Mouse (Mus musculus): ENCODE data around the gene Copb2. TPM values are rescaled to one million over a fixed set of nuclear protein-coding genes. Genes with fewer than 3 reads are reported as not detected.

Gene Copb2
- polyA plus RNA-seq, 1 experiment from 2014 or later = 132 TPM

DNA sequence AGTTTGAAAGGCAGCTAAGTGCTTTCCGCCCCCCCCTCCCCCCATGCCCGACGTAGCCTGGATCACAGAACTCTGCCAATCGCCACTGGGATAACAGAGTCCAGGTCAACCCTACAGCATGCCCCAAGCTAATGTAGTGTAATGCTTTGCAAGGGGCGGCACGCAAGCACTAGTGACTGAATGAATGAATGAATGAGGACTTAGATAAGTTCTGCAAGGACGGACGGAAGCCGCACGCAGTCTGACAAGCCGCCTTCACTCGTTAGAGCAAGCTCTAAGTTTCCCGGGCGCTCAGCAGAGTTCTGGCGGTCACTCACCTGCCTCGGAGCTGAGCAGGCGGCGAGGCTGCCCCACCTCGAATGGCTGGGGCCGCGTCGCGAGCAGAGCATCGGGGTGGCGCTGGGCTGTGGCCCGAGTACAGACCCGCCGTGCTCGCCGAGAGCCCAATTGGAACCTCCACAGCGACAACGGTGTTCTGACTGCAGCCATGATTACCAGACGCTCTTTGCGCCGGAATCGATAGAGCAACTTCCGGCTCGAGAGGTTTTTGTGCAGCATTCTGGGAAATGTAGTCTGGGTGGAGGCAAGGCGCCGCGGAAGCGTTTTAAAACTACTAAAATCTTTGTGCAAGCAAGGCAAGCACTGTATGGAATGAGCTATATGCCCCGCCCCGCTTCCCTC, 37.8 kb downstream of the Copb2 start, which contains the start of gene Mrps22:
TSS of gene Mrps22 (minus strand) at position 505 of the 681 bp plus-strand sequence.
- WGBS = under 1% methylated on average over 44 of the region's 44 CpGs
- peak within 1 kb of the TSS; percentile 67 to 81 for H3K4me3 ChIP-seq (ENCODE audit: control insufficient read depth in 1 of 2, insufficient read depth in 1 of 2, low read depth in 1 of 2, low read length in 2 of 2)
- H3K4me2 ChIP-seq (ENCODE audit: low read length) = peak within 1 kb of the TSS; percentile 70
- peak within 1 kb of the TSS; percentile 85 for H3K9ac ChIP-seq (ENCODE audit: low read length)
- peak; percentile 88 for ATAC-seq (ENCODE audit: insufficient number of reproducible peaks, insufficient read depth, low FRiP score, low read depth)
- H3K9me3 ChIP-seq (ENCODE audit: control insufficient read depth, low read length) = 0 out of 2 replicates have a peak, but pooled peaks cover 4% of the 10 kb centered on the region
- no peaks in the 10 kb centered on the region for H3K27me3 ChIP-seq (ENCODE audit: control insufficient read depth, insufficient read depth, low read length)
- 0 out of 4 replicates have a peak within 1 kb of the TSS, but pooled peaks of 1 of the 2 experiments have one; percentile 20 for H3K27ac ChIP-seq (replicated peaks in 1 of 2; ENCODE audit: control insufficient read depth in 1 of 2, insufficient read depth in 1 of 2, low read depth in 2 of 2, low read length in 2 of 2)
- peaks cover 0 to 12% of the 10 kb centered on the region in 2 experiments; a peak in 2 of 4 replicates for H3K4me1 ChIP-seq (ENCODE audit: control insufficient read depth in 2 of 2, insufficient read depth in 2 of 2, low read length in 2 of 2)
- peaks cover 23% of the 10 kb centered on the region for H3K36me3 ChIP-seq (ENCODE audit: control insufficient read depth, insufficient read depth, low read length)

DNA sequence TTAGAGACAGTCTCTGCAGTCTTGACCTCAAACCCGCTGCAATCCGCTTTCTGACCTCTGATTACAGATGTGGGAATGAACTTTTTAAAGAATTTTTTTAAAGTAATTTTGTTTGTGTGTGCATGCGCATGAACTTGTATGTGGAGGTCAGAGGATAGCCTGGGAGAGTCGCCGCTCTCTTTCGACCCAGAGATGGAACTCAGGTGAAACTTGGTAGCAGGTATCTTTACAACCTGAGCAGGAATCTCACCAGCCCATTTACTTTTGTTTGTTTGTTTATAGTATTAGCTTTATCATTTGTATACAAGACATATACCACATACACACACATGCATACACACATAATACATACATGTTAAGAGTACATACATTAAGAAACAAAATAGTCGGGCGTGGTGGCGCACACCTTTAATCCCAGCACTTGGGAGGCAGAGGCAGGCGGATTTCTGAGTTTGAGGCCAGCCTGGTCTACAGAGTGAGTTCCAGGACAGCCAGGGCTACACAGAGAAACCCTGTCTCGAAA, 38.4 kb downstream of the Copb2 start:
- WGBS = 53% methylated on average over 11 of the region's 11 CpGs

DNA sequence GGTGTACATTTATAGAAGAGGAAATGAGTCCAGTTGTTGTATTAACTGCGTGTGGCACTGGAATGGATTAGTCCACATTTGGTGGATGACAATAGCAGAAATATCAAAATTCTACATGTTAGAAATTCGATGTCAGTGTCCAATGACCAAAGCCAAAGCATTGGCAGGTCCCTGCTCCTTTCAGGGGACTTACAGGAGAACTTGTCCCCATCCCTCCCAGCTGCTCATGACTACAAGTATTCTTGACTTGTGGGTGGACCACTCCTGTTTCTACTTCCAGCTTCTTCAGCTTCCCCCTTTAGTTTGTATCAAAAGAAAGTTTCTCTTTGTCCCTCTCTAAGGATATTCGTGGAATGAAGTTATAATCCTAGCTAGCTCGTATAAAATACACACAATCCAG, 41.4 kb downstream of the Copb2 start:
- H3K36me3 ChIP-seq (ENCODE audit: control insufficient read depth, insufficient read depth, low read length) = no peaks in the 10 kb centered on the region
- 62% methylated on average over 4 of the region's 4 CpGs for WGBS
- no peak overlapping the region for H3K9ac ChIP-seq (ENCODE audit: low read length)
- 0 out of 2 replicates have a peak, but pooled peaks cover 4% of the 10 kb centered on the region for H3K9me3 ChIP-seq (ENCODE audit: control insufficient read depth, low read length)
- H3K4me2 ChIP-seq (ENCODE audit: low read length) = no peak overlapping the region
- H3K4me3 ChIP-seq (ENCODE audit: control insufficient read depth in 1 of 2, insufficient read depth in 1 of 2, low read depth in 1 of 2, low read length in 2 of 2) = no peak overlapping the region
- ATAC-seq (ENCODE audit: insufficient number of reproducible peaks, insufficient read depth, low FRiP score, low read depth) = no peak
- H3K27ac ChIP-seq (replicated peaks in 1 of 2; ENCODE audit: control insufficient read depth in 1 of 2, insufficient read depth in 1 of 2, low read depth in 2 of 2, low read length in 2 of 2) = no peak overlapping the region
- no peaks in the 10 kb centered on the region for H3K27me3 ChIP-seq (ENCODE audit: control insufficient read depth, insufficient read depth, low read length)
- peaks cover 0 to 12% of the 10 kb centered on the region in 2 experiments; a peak in 2 of 4 replicates for H3K4me1 ChIP-seq (ENCODE audit: control insufficient read depth in 2 of 2, insufficient read depth in 2 of 2, low read length in 2 of 2)

More for the DNA sequence above, 38.4 kb downstream of the Copb2 start:
- peaks cover 0 to 12% of the 10 kb centered on the region in 2 experiments; a peak in 2 of 4 replicates for H3K4me1 ChIP-seq (ENCODE audit: control insufficient read depth in 2 of 2, insufficient read depth in 2 of 2, low read length in 2 of 2)
- H3K9me3 ChIP-seq (ENCODE audit: control insufficient read depth, low read length) = 0 out of 2 replicates have a peak, but pooled peaks cover 4% of the 10 kb centered on the region
- peak overlapping the region; percentile 70 for H3K4me2 ChIP-seq (ENCODE audit: low read length)
- peak overlapping the region; percentile 85 for H3K9ac ChIP-seq (ENCODE audit: low read length)
- no peak overlapping the region for H3K27ac ChIP-seq (replicated peaks in 1 of 2; ENCODE audit: control insufficient read depth in 1 of 2, insufficient read depth in 1 of 2, low read depth in 2 of 2, low read length in 2 of 2)
- peak overlapping the region; percentile 67 to 81 for H3K4me3 ChIP-seq (ENCODE audit: control insufficient read depth in 1 of 2, insufficient read depth in 1 of 2, low read depth in 1 of 2, low read length in 2 of 2)
- H3K27me3 ChIP-seq (ENCODE audit: control insufficient read depth, insufficient read depth, low read length) = no peaks in the 10 kb centered on the region
- peaks cover 17% of the 10 kb centered on the region for H3K36me3 ChIP-seq (ENCODE audit: control insufficient read depth, insufficient read depth, low read length)
- no peak; the same call in 1 of the 2 replicates for ATAC-seq (ENCODE audit: insufficient number of reproducible peaks, insufficient read depth, low FRiP score, low read depth)

DNA sequence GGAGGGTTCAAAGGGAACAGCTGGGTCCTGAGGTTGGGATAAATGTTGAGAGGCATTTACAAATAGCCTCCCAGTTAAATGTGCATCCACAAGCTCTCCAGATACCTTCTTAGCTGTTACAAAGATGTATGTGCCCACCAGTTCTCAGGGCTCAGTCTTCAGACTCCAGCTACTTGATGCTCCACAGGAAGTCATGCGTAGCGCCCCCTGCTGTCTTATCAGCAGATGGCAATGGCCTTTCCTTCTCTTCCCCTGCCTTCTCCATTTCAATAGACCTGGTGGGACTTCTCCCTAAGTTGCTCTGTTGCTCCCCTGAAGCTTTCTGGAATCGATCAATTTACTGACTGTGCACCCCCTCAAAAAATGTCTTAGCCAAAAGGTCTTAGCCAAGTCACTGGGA, 65.0 kb downstream of the Copb2 start:
- Histone ChIP-seq H3K27ac (replicated peaks in 1 of 2; ENCODE audit: control insufficient read depth in 1 of 2, insufficient read depth in 1 of 2, low read depth in 2 of 2, low read length in 2 of 2) (no peak overlapping the region), H3K4me3 (ENCODE audit: control insufficient read depth in 1 of 2, insufficient read depth in 1 of 2, low read depth in 1 of 2, low read length in 2 of 2) (no peak overlapping the region), H3K9ac (ENCODE audit: low read length) (no peak overlapping the region), H3K9me3 (ENCODE audit: control insufficient read depth, low read length) (no peaks in the 10 kb centered on the region), H3K36me3 (ENCODE audit: control insufficient read depth, insufficient read depth, low read length) (no peaks in the 10 kb centered on the region), H3K4me1 (ENCODE audit: control insufficient read depth in 2 of 2, insufficient read depth in 2 of 2, low read length in 2 of 2) (no peaks in the 10 kb centered on the region), H3K4me2 (ENCODE audit: low read length) (no peak overlapping the region), H3K27me3 (ENCODE audit: control insufficient read depth, insufficient read depth, low read length) (peaks cover 10% of the 10 kb centered on the region; the same call in 1 of the 2 replicates)
- 35% methylated on average over 3 of the region's 3 CpGs for WGBS
- no peak for ATAC-seq (ENCODE audit: insufficient number of reproducible peaks, insufficient read depth, low FRiP score, low read depth)

DNA sequence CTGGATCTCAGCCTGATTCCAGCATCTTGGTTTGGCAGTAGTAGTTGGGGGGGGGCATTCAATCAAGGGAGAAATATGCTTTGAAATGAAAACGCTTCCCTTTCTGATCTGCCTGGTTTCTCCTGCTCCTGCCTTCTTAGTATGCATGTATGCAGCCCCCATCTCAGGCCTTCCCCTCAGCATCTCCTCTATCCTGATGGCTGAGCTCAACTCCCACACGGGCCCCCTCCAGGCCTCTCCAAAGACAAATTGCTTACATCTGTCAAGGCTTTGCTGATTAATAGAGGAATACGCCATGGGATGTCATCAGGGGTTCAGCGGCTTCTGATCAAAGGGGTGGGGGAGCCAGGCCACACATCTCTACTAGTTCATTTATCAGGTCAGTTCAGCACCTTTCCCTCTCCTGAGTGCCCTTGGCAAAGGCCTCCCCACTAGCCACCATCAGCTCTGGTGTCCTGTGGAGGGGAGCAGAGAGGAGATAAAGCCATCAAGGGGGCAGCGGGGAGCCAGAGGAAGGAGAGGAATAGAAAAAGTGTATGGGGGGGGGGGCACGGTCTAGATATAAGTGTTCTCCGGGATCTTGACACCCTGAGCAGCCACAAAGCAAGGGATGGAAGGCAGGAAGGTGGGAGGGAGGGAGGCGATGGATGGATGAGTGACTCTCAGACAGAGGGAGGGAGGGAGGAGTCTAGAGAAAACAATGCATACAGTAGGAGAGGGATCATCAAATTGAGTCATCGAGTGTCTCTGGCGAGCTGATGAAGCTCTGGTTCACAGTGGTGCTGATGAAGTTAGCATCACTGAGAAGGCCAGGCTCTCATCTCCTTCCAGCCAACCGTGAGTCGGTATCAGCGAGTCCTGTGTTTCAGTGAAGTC, 70.0 kb downstream of the Copb2 start:
- H3K9me3 ChIP-seq (ENCODE audit: control insufficient read depth, low read length) = no peaks in the 10 kb centered on the region
- no peaks in the 10 kb centered on the region for H3K4me1 ChIP-seq (ENCODE audit: control insufficient read depth in 2 of 2, insufficient read depth in 2 of 2, low read length in 2 of 2)
- no peak overlapping the region for H3K9ac ChIP-seq (ENCODE audit: low read length)
- WGBS = 62% methylated on average over 13 of the region's 13 CpGs
- H3K4me3 ChIP-seq (ENCODE audit: control insufficient read depth in 1 of 2, insufficient read depth in 1 of 2, low read depth in 1 of 2, low read length in 2 of 2) = no peak overlapping the region
- no peaks in the 10 kb centered on the region for H3K36me3 ChIP-seq (ENCODE audit: control insufficient read depth, insufficient read depth, low read length)
- H3K27me3 ChIP-seq (ENCODE audit: control insufficient read depth, insufficient read depth, low read length) = peaks cover 6% of the 10 kb centered on the region; the same call in 1 of the 2 replicates
- ATAC-seq (ENCODE audit: insufficient number of reproducible peaks, insufficient read depth, low FRiP score, low read depth) = no peak
- H3K27ac ChIP-seq (replicated peaks in 1 of 2; ENCODE audit: control insufficient read depth in 1 of 2, insufficient read depth in 1 of 2, low read depth in 2 of 2, low read length in 2 of 2) = no peak overlapping the region
- no peak overlapping the region for H3K4me2 ChIP-seq (ENCODE audit: low read length)

Other genes with a start within 250 kb of the Copb2 start
- 58.9 and 70.7 TPM in 2 replicates for gene Rbp1, start 140.8 kb upstream of the Copb2 start, polyA plus RNA-seq (2014; fragmentation: Nextera tagmentation; extraction: Ambion mirVana)
- gene Rbp2, start 77.6 kb upstream of the Copb2 start, polyA plus RNA-seq (2014; fragmentation: Nextera tagmentation; extraction: Ambion mirVana) = 0.35 and 0.75 TPM in 2 replicates
- 51.8 and 55.9 TPM in 2 replicates for gene Mrps22, start 37.9 kb downstream of the Copb2 start, polyA plus RNA-seq (2014; fragmentation: Nextera tagmentation; extraction: Ambion mirVana)

Measured in heart, embryonic 14.5 days (tissue).